Mouse (Mus musculus): ENCODE data around the gene Sgf29. TPM values are rescaled to one million over a fixed set of nuclear protein-coding genes. Genes with fewer than 3 reads are reported as not detected.

Sgf29 gene
- polyA plus RNA-seq, 3 experiments from 2014 or later, result 46.5 to 103 (median 70.1) TPM

- peak; percentile 5 for ATAC-seq
These were observed 59.3 kb downstream of the Sgf29 start for GRCm38 (mm10) chr7:126708175-126708952.

- ATAC-seq, result no peak
These were observed 61.2 kb downstream of the Sgf29 start for GRCm38 (mm10) chr7:126710266-126710665.

GRCm38 (mm10) chr7:126711910-126712309 is 62.8 kb downstream of the Sgf29 start:
- ATAC-seq, result no peak

- ATAC-seq, result no peak
These were observed 66.6 kb downstream of the Sgf29 start for GRCm38 (mm10) chr7:126715679-126716078.

- no peak for ATAC-seq
These were observed 68.5 kb downstream of the Sgf29 start for GRCm38 (mm10) chr7:126717566-126717965.

GRCm38 (mm10) chr7:126718787-126719337 is 69.8 kb downstream of the Sgf29 start:
- ATAC-seq, result no peak

- ATAC-seq, result no peak
These were observed 72.5 kb downstream of the Sgf29 start for GRCm38 (mm10) chr7:126721635-126722034.

Other genes with a start within 250 kb of the Sgf29 start
- gene Cd19, start 234.4 kb upstream of the Sgf29 start, polyA plus RNA-seq (2017; shearing (Covaris generic)), result 1 to 10 TPM in 2 of 3 experiments, under 1 TPM in 1; 0.87 to 6.5 (median 6.0) TPM
- gene Rabep2, start 220.6 kb upstream of the Sgf29 start, polyA plus RNA-seq (2017; shearing (Covaris generic)), result 10 to 100 TPM; 37.8 to 39.6 (median 38.1) TPM
- under 1 TPM; 0.16 to 0.49 (median 0.29) TPM for gene Atp2a1, start 186.2 kb upstream of the Sgf29 start, polyA plus RNA-seq (2017; shearing (Covaris generic))
- 10 to 100 TPM; 12.6 to 18.9 (median 13.3) TPM for gene Sh2b1, start 173.9 kb upstream of the Sgf29 start, polyA plus RNA-seq (2017; shearing (Covaris generic))
- 10 to 100 TPM; 65.5 to 83.5 (median 69.4) TPM for gene Tufm, start 161.9 kb upstream of the Sgf29 start, polyA plus RNA-seq (2017; shearing (Covaris generic))
- gene Atxn2l, start 145.9 kb upstream of the Sgf29 start, polyA plus RNA-seq (2017; shearing (Covaris generic)), result 10 to 100 TPM; 13.4 to 16.4 (median 14.8) TPM
- gene Eif3c, start 82.9 kb upstream of the Sgf29 start, polyA plus RNA-seq (2017; shearing (Covaris generic)), result 100 to 1,000 TPM; 219 to 232 (median 230) TPM
- gene Apobr, start 64.4 kb upstream of the Sgf29 start, polyA plus RNA-seq (2017; shearing (Covaris generic)), result 1 to 10 TPM in 1 of 3 experiments, under 1 TPM in 1, not detected in 1; 0.23 to 2.3 TPM
- gene Cln3, start 63.5 kb upstream of the Sgf29 start, polyA plus RNA-seq (2017; shearing (Covaris generic)), result 10 to 100 TPM; 25.2 to 57.9 (median 51.4) TPM
- not detected for gene Il27, start 54.4 kb upstream of the Sgf29 start, polyA plus RNA-seq (2017; shearing (Covaris generic))
- 1 to 10 TPM in 1 of 3 experiments, not detected in 2; 2.2 TPM for gene Nupr1, start 18.4 kb upstream of the Sgf29 start, polyA plus RNA-seq (2017; shearing (Covaris generic))
- gene Sult1a1, start 27.1 kb downstream of the Sgf29 start, polyA plus RNA-seq (2017; shearing (Covaris generic)), result under 1 TPM in 1 of 3 experiments, not detected in 2; 0.65 TPM
- gene Bola2, start 46.1 kb downstream of the Sgf29 start, polyA plus RNA-seq (2017; shearing (Covaris generic)), result 100 to 1,000 TPM in 2 of 3 experiments, 10 to 100 TPM in 1; 89.3 to 196 (median 149) TPM
- 10 to 100 TPM; 11.7 to 18.2 (median 13.3) TPM for gene Slx1b, start 46.5 kb downstream of the Sgf29 start, polyA plus RNA-seq (2017; shearing (Covaris generic))
- 1,000 to 10,000 TPM; 2,119 to 2,488 (median 2,393) TPM for gene Coro1a, start 58.5 kb downstream of the Sgf29 start, polyA plus RNA-seq (2017; shearing (Covaris generic))
- 10 to 100 TPM; 15.9 to 20.8 (median 17.2) TPM for gene Mapk3, start 110.3 kb downstream of the Sgf29 start, polyA plus RNA-seq (2017; shearing (Covaris generic))
- 100 to 1,000 TPM in 2 of 3 experiments, 10 to 100 TPM in 1; 97.0 to 604 (median 276) TPM for gene Gdpd3, start 117.0 kb downstream of the Sgf29 start, polyA plus RNA-seq (2017; shearing (Covaris generic))
- gene Ypel3, start 127.6 kb downstream of the Sgf29 start, polyA plus RNA-seq (2017; shearing (Covaris generic)), result 100 to 1,000 TPM in 1 of 3 experiments, 10 to 100 TPM in 2; 51.9 to 107 (median 70.2) TPM
- gene Tbx6, start 132.2 kb downstream of the Sgf29 start, polyA plus RNA-seq (2017; shearing (Covaris generic)), result 1 to 10 TPM; 2.1 to 3.9 (median 3.7) TPM
- gene Ppp4c, start 143.2 kb downstream of the Sgf29 start, polyA plus RNA-seq (2017; shearing (Covaris generic)), result 100 to 1,000 TPM; 118 to 168 (median 129) TPM
- not detected for gene Fam57b, start 148.4 kb downstream of the Sgf29 start, polyA plus RNA-seq (2017; shearing (Covaris generic))
- not detected for gene 4930451I11Rik, start 182.3 kb downstream of the Sgf29 start, polyA plus RNA-seq (2017; shearing (Covaris generic))
- not detected for gene Doc2a, start 198.1 kb downstream of the Sgf29 start, polyA plus RNA-seq (2017; shearing (Covaris generic))
- gene Hirip3, start 212.7 kb downstream of the Sgf29 start, polyA plus RNA-seq (2017; shearing (Covaris generic)), result 10 to 100 TPM; 11.2 to 19.3 (median 18.2) TPM
- gene Ino80e, start 213.1 kb downstream of the Sgf29 start, polyA plus RNA-seq (2017; shearing (Covaris generic)), result 10 to 100 TPM; 63.0 to 88.4 (median 68.7) TPM
- 10 to 100 TPM; 16.8 to 20.3 (median 19.6) TPM for gene Taok2, start 235.4 kb downstream of the Sgf29 start, polyA plus RNA-seq (2017; shearing (Covaris generic))